14 mouse cellular contexts compared by ENCODE assay signal in genomic region chr14:32112124-32112523, GRCm38 (mm10). TPM values are rescaled to one million over a fixed set of nuclear protein-coding genes. Genes with fewer than 3 reads are reported as not detected.
"Had no signal": no experiment of that assay in that cellular context is flagged by ENCODE, and none has a peak within 500 bp of the region (broad histone marks: within the 10 kb centered on the region; RNA-seq: fewer than 3 reads in every experiment).

No protein-coding gene starts in this region.

RNA-seq across cellular contexts. Expression of gene Msmb, which starts 29.7 kb away (rescaled TPM):
- total RNA-seq: neutrophil, adult 5-6 weeks had no signal
- polyA plus RNA-seq: neural tube, embryonic 13.5 days; neural tube, embryonic 14.5 days; neural tube, embryonic 15.5 days; small intestine, adult 2 months; spleen, adult 2 months; stomach, embryonic 14.5 days; stomach, embryonic 15.5 days; stomach, embryonic 16.5 days; stomach, postnatal 0 days; testis, adult 2 months; thymus, adult 2 months; thymus, postnatal 0 days; urinary bladder, adult 2 months had no signal
